Mouse (Mus musculus) hindbrain, embryonic 12.5 days (tissue): ENCODE data around the gene Taf5l. TPM values are rescaled to one million over a fixed set of nuclear protein-coding genes. Genes with fewer than 3 reads are reported as not detected.
A peak's percentile ranks its signal among the peaks of the same experiment; 100 is the strongest.
"Not testable (repeated sequence)": the region's sequence is repeated elsewhere in the genome, so short reads cannot be mapped to it uniquely, and the experiment has no call there.

Source experiments
- ATAC-seq: fragments of 200-750 bp; cut with Nextera tagmentation; 2 replicates; pipeline ENCODE4 v1.8.0; 2017; ENCODE audit warnings: moderate TSS enrichment; ENCODE audit not compliant: low FRiP score
- H3K27ac ChIP-seq: fragments of 300-500 bp; sonication (generic); 2 replicates; pipeline ENCODE4 v1.5.1; 2016; ENCODE audit warnings: mild to moderate bottlenecking
- H3K27me3 ChIP-seq: fragments of 300-500 bp; sonication (generic); 2 replicates; pipeline ENCODE4 v1.6.1; 2016; ENCODE audit warnings: mild to moderate bottlenecking
- H3K36me3 ChIP-seq: fragments of 300-500 bp; sonication (generic); 2 replicates; pipeline ENCODE4 v1.6.1; 2016; ENCODE audit warnings: mild to moderate bottlenecking
- H3K4me1 ChIP-seq: fragments of 300-500 bp; sonication (generic); 2 replicates; pipeline ENCODE4 v1.6.1; 2016
- H3K4me2 ChIP-seq: fragments of 300-500 bp; sonication (generic); replicated peaks from 2 replicates; pipeline ENCODE4 v1.6.1; 2016; ENCODE audit warnings: mild to moderate bottlenecking
- H3K4me3 ChIP-seq: fragments of 300-500 bp; sonication (generic); 2 replicates; pipeline ENCODE4 v1.5.1; 2016; ENCODE audit warnings: mild to moderate bottlenecking
- H3K9ac ChIP-seq: fragments of 300-500 bp; sonication (generic); 2 replicates; pipeline ENCODE4 v1.6.1; 2016; ENCODE audit warnings: mild to moderate bottlenecking, moderate library complexity
- H3K9me3 ChIP-seq: fragments of 300-500 bp; sonication (generic); replicated peaks from 2 replicates; pipeline ENCODE4 v1.6.1; 2016; ENCODE audit warnings: mild to moderate bottlenecking
- WGBS: fragments of 180-500 bp; shearing (Covaris S2); methylation state at CpG from one replicate; pipeline ENCODE4 v1.1.7; 2016; 5-methylcytosine and 5-hydroxymethylcytosine counted together
- polyA plus RNA-seq: library from polyadenylated mRNA; unstranded; fragments of >200 nt; fragmentation: Nextera tagmentation; extraction: Ambion mirVana; gene quantifications from 2 replicates; pipeline ENCODE4 v1.2.1, GENCODE M21; 2016

Taf5l gene
- polyA plus RNA-seq, 1 experiment from 2014 or later: 34.4 TPM

- Histone ChIP-seq H3K36me3 (peaks cover 68% of the 10 kb centered on the region), H3K27ac (no peak overlapping the region), H3K27me3 (no peaks in the 10 kb centered on the region), H3K4me1 (no peaks in the 10 kb centered on the region), H3K4me3 (no peak overlapping the region), H3K4me2 (no peak overlapping the region), H3K9ac (no peak overlapping the region), H3K9me3 (no peaks in the 10 kb centered on the region)
- no peak for ATAC-seq
- 80% methylated on average over 1 of the region's 1 CpGs for WGBS
Observed at GRCm38 (mm10) chr8:124042201-124042600, 21.0 kb upstream of the Taf5l start.

GRCm38 (mm10) chr8:124039351-124039750, 18.2 kb upstream of the Taf5l start:
- WGBS: 93% methylated on average over 4 of the region's 4 CpGs
- Histone ChIP-seq H3K4me1 (no peaks in the 10 kb centered on the region), H3K27me3 (no peaks in the 10 kb centered on the region), H3K36me3 (peaks cover 68% of the 10 kb centered on the region), H3K4me3 (no peak overlapping the region), H3K9me3 (no peaks in the 10 kb centered on the region), H3K4me2 (no peak overlapping the region), H3K27ac (no peak overlapping the region), H3K9ac (no peak overlapping the region)
- ATAC-seq: no peak

GRCm38 (mm10) chr8:124038121-124038520, 16.9 kb upstream of the Taf5l start:
- Histone ChIP-seq H3K4me3 (no peak overlapping the region), H3K4me1 (no peaks in the 10 kb centered on the region), H3K36me3 (peaks cover 67% of the 10 kb centered on the region), H3K9ac (no peak overlapping the region), H3K27me3 (no peaks in the 10 kb centered on the region), H3K4me2 (no peak overlapping the region), H3K27ac (no peak overlapping the region), H3K9me3 (no peaks in the 10 kb centered on the region)
- no peak for ATAC-seq
- WGBS: 95% methylated on average over 7 of the region's 7 CpGs

GRCm38 (mm10) chr8:124033400-124033799, 12.2 kb upstream of the Taf5l start:
- H3K9ac ChIP-seq: no peak overlapping the region
- H3K36me3 ChIP-seq: peaks cover 74% of the 10 kb centered on the region
- H3K4me2 ChIP-seq: no peak overlapping the region
- H3K4me3 ChIP-seq: no peak overlapping the region
- H3K9me3 ChIP-seq: no peaks in the 10 kb centered on the region
- 72% methylated on average over 5 of the region's 5 CpGs for WGBS
- H3K4me1 ChIP-seq: no peaks in the 10 kb centered on the region
- H3K27ac ChIP-seq: no peak overlapping the region
- no peaks in the 10 kb centered on the region for H3K27me3 ChIP-seq
- no peak for ATAC-seq

GRCm38 (mm10) chr8:124027831-124028230, 6.6 kb upstream of the Taf5l start:
- no peaks in the 10 kb centered on the region for H3K9me3 ChIP-seq
- no peak overlapping the region for H3K4me2 ChIP-seq
- H3K4me1 ChIP-seq: no peaks in the 10 kb centered on the region
- H3K9ac ChIP-seq: no peak overlapping the region
- peaks cover 71% of the 10 kb centered on the region for H3K36me3 ChIP-seq
- H3K27ac ChIP-seq: no peak overlapping the region
- ATAC-seq: no peak
- H3K27me3 ChIP-seq: no peaks in the 10 kb centered on the region
- 96% methylated on average over 6 of the region's 6 CpGs for WGBS
- H3K4me3 ChIP-seq: no peak overlapping the region

- H3K4me3 ChIP-seq, H3K9me3 ChIP-seq, H3K9ac ChIP-seq, H3K4me2 ChIP-seq, H3K27ac ChIP-seq, H3K27me3 ChIP-seq, ATAC-seq: not testable (repeated sequence)
- Histone ChIP-seq H3K36me3 (peaks cover 60% of the 10 kb centered on the region), H3K4me1 (peaks cover 10% of the 10 kb centered on the region)
- 74% methylated on average over 2 of the region's 2 CpGs for WGBS
Observed at GRCm38 (mm10) chr8:124026265-124026664, 5.1 kb upstream of the Taf5l start.

- Histone ChIP-seq H3K9me3 (no peaks in the 10 kb centered on the region), H3K4me3 (peak overlapping the region; percentile 85), H3K9ac (peak overlapping the region; percentile 75), H3K27me3 (no peaks in the 10 kb centered on the region), H3K4me1 (peaks cover 29% of the 10 kb centered on the region), H3K36me3 (peaks cover 14% of the 10 kb centered on the region), H3K27ac (peak overlapping the region; percentile 96), H3K4me2 (peak overlapping the region; percentile 77)
- peak; percentile 90 for ATAC-seq
- WGBS: under 1% methylated on average over 66 of the region's 87 CpGs
Observed at GRCm38 (mm10) chr8:124020439-124021236, 559 bp downstream of the Taf5l start.

- no peak for ATAC-seq
- Histone ChIP-seq H3K9me3 (no peaks in the 10 kb centered on the region), H3K4me2 (peak overlapping the region; percentile 77), H3K27ac (no peak overlapping the region), H3K4me1 (peaks cover 29% of the 10 kb centered on the region), H3K9ac (no peak overlapping the region; the same call in none of the 2 replicates), H3K27me3 (no peaks in the 10 kb centered on the region), H3K4me3 (peak overlapping the region; percentile 85), H3K36me3 (peaks cover 10% of the 10 kb centered on the region)
- WGBS: 38% methylated on average over 13 of the region's 13 CpGs
Observed at GRCm38 (mm10) chr8:124019782-124020181, 1.4 kb downstream of the Taf5l start.

- Histone ChIP-seq H3K27ac (no peak overlapping the region), H3K9ac (no peak overlapping the region), H3K4me2 (no peak overlapping the region), H3K4me3 (no peak overlapping the region), H3K4me1 (peaks cover 10% of the 10 kb centered on the region), H3K27me3 (no peaks in the 10 kb centered on the region), H3K9me3 (no peaks in the 10 kb centered on the region), H3K36me3 (0 out of 2 replicates have a peak, but pooled peaks cover 1% of the 10 kb centered on the region)
- 89% methylated on average over 3 of the region's 3 CpGs for WGBS
- no peak for ATAC-seq
Observed at GRCm38 (mm10) chr8:124014751-124015150, 6.4 kb downstream of the Taf5l start.

- not testable (repeated sequence) for H3K27ac ChIP-seq, H3K4me1 ChIP-seq, H3K9me3 ChIP-seq, H3K9ac ChIP-seq, H3K36me3 ChIP-seq, H3K4me2 ChIP-seq, ATAC-seq, H3K4me3 ChIP-seq, H3K27me3 ChIP-seq
- 94% methylated on average over 7 of the region's 7 CpGs for WGBS
Observed at GRCm38 (mm10) chr8:124014299-124014698, 6.9 kb downstream of the Taf5l start.

GRCm38 (mm10) chr8:124011989-124012586, 9.1 kb downstream of the Taf5l start:
- ATAC-seq: no peak
- Histone ChIP-seq H3K9ac (no peak overlapping the region), H3K4me2 (no peak overlapping the region), H3K4me3 (no peak overlapping the region), H3K27ac (no peak overlapping the region), H3K9me3 (no peaks in the 10 kb centered on the region), H3K4me1 (no peaks in the 10 kb centered on the region), H3K36me3 (peaks cover 26% of the 10 kb centered on the region), H3K27me3 (no peaks in the 10 kb centered on the region)
- WGBS: 97% methylated on average over 3 of the region's 3 CpGs

- no peaks in the 10 kb centered on the region for H3K4me1 ChIP-seq
- H3K9me3 ChIP-seq: no peaks in the 10 kb centered on the region
- no peak overlapping the region for H3K9ac ChIP-seq
- no peaks in the 10 kb centered on the region for H3K27me3 ChIP-seq
- WGBS: 95% methylated on average over 3 of the region's 3 CpGs
- no peak overlapping the region for H3K4me2 ChIP-seq
- no peak overlapping the region for H3K4me3 ChIP-seq
- no peak for ATAC-seq
- H3K36me3 ChIP-seq: peaks cover 31% of the 10 kb centered on the region
- no peak overlapping the region for H3K27ac ChIP-seq
Observed at GRCm38 (mm10) chr8:124011580-124011979, 9.6 kb downstream of the Taf5l start.

GRCm38 (mm10) chr8:124007829-124008228, 13.4 kb downstream of the Taf5l start:
- no peak overlapping the region for H3K27ac ChIP-seq
- WGBS: 86% methylated on average over 6 of the region's 6 CpGs
- no peak overlapping the region for H3K4me3 ChIP-seq
- H3K36me3 ChIP-seq: peaks cover 67% of the 10 kb centered on the region
- H3K27me3 ChIP-seq: no peaks in the 10 kb centered on the region
- ATAC-seq: no peak
- H3K4me1 ChIP-seq: no peaks in the 10 kb centered on the region
- no peak overlapping the region for H3K4me2 ChIP-seq
- H3K9ac ChIP-seq: no peak overlapping the region
- H3K9me3 ChIP-seq: no peaks in the 10 kb centered on the region
